Mouse (Mus musculus): ENCODE measurements at regions not wholly inside any gene's neighbourhood (a gene's known extent, or its start where the extent isn't known, plus 50 kb on each side); places are given as distances from the start of the nearest gene placed in this dataset.
A peak's percentile ranks its signal among the peaks of the same experiment; 100 is the strongest.
"Not testable (repeated sequence)": the region's sequence is repeated elsewhere in the genome, so short reads cannot be mapped to it uniquely, and the experiment has no call there.

- H3K4me2 ChIP-seq (ENCODE audit: low read depth, low read length); H3K4me1 ChIP-seq (ENCODE audit: control insufficient read depth, insufficient read depth, low read length); H3K27ac ChIP-seq (replicated peaks; ENCODE audit: low read depth, low read length); H3K27me3 ChIP-seq (replicated peaks; ENCODE audit: control insufficient read depth, insufficient read depth, low read length); H3K9me3 ChIP-seq (ENCODE audit: control insufficient read depth, low read length); ATAC-seq (ENCODE audit: low read depth); H3K9ac ChIP-seq (ENCODE audit: low read depth, low read length); H3K4me3 ChIP-seq (ENCODE audit: low read depth, low read length); DNase-seq (ENCODE audit: low spot score); H3K36me3 ChIP-seq (ENCODE audit: control insufficient read depth, insufficient read depth, low read length): not testable (repeated sequence)
- 89% methylated on average over 3 of the region's 3 CpGs for WGBS
Observed at GRCm38 (mm10) chr2:109791921-109792320, 98.7 kb upstream of the Lin7c start.

- DNase-seq (ENCODE audit: low spot score) (no peak), ATAC-seq (ENCODE audit: low read depth) (no peak)
- Histone ChIP-seq H3K27ac (replicated peaks; ENCODE audit: low read depth, low read length) (no peak overlapping the region), H3K4me3 (ENCODE audit: low read depth, low read length) (no peak overlapping the region), H3K36me3 (ENCODE audit: control insufficient read depth, insufficient read depth, low read length) (no peaks in the 10 kb centered on the region), H3K9me3 (ENCODE audit: control insufficient read depth, low read length) (no peaks in the 10 kb centered on the region), H3K4me2 (ENCODE audit: low read depth, low read length) (no peak overlapping the region), H3K27me3 (replicated peaks; ENCODE audit: control insufficient read depth, insufficient read depth, low read length) (no peaks in the 10 kb centered on the region), H3K9ac (ENCODE audit: low read depth, low read length) (no peak overlapping the region), H3K4me1 (ENCODE audit: control insufficient read depth, insufficient read depth, low read length) (no peaks in the 10 kb centered on the region)
- WGBS = 85% methylated on average over 1 of the region's 1 CpGs
Observed at GRCm38 (mm10) chr2:109816993-109817392, 73.7 kb upstream of the Lin7c start.

DNA sequence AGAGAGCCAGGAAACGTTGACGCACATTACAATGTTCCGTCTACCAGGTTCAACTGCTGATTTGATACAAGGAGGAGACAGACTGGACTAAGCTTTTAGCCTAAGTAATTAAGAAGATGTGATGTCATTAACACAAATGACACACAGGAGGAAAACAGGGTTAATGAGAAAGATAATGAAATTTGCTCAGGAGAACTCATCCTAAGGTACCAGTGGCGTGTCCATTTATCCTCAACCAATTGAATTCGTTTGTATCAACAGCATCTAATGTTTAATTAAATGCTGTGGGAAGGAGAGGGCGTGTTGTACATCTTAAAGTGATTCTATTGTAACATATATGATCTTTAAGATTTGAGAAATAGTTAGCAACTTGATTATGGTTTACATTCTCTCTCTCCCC lies 70.3 kb upstream of the Lin7c start:
- Histone ChIP-seq H3K27ac (replicated peaks; ENCODE audit: low read depth, low read length) (no peak overlapping the region), H3K36me3 (ENCODE audit: control insufficient read depth, insufficient read depth, low read length) (no peaks in the 10 kb centered on the region), H3K9me3 (ENCODE audit: control insufficient read depth, low read length) (no peaks in the 10 kb centered on the region), H3K4me3 (ENCODE audit: low read depth, low read length) (no peak overlapping the region), H3K9ac (ENCODE audit: low read depth, low read length) (no peak overlapping the region), H3K4me1 (ENCODE audit: control insufficient read depth, insufficient read depth, low read length) (no peaks in the 10 kb centered on the region), H3K4me2 (ENCODE audit: low read depth, low read length) (no peak overlapping the region), H3K27me3 (replicated peaks; ENCODE audit: control insufficient read depth, insufficient read depth, low read length) (no peaks in the 10 kb centered on the region)
- no peak for DNase-seq (ENCODE audit: low spot score)
- ATAC-seq (ENCODE audit: low read depth) = no peak
- 83% methylated on average over 6 of the region's 6 CpGs for WGBS

DNA sequence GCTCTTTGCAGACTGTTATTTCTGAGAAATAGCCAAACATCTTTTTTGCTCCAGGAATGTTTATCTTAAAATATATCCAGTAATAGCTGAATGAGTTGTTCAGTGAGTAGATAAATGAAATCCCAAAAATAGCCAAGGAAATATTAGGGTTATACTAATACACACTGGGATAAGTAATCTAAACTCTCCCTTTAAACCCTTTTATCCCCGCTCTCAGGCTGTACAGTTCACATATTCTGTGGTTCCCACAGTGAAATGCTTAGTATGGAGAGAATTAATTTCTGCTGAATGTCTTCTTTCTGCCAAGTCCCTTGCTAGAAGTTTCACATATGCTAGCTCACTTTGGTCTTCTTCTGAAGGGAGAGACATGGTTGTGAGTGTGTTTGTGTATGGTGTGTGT lies 69.8 kb upstream of the Lin7c start:
- 32% methylated on average over 1 of the region's 1 CpGs for WGBS
- H3K4me1 ChIP-seq (ENCODE audit: control insufficient read depth, insufficient read depth, low read length) = no peaks in the 10 kb centered on the region
- ATAC-seq (ENCODE audit: low read depth) = no peak
- no peaks in the 10 kb centered on the region for H3K27me3 ChIP-seq (replicated peaks; ENCODE audit: control insufficient read depth, insufficient read depth, low read length)
- H3K4me2 ChIP-seq (ENCODE audit: low read depth, low read length) = no peak overlapping the region
- H3K4me3 ChIP-seq (ENCODE audit: low read depth, low read length) = no peak overlapping the region
- H3K36me3 ChIP-seq (ENCODE audit: control insufficient read depth, insufficient read depth, low read length) = no peaks in the 10 kb centered on the region
- H3K9ac ChIP-seq (ENCODE audit: low read depth, low read length) = no peak overlapping the region
- DNase-seq (ENCODE audit: low spot score) = peak; percentile 35
- H3K9me3 ChIP-seq (ENCODE audit: control insufficient read depth, low read length) = no peaks in the 10 kb centered on the region
- no peak overlapping the region for H3K27ac ChIP-seq (replicated peaks; ENCODE audit: low read depth, low read length)

GRCm38 (mm10) chr2:109822993-109823830 lies 67.4 kb upstream of the Lin7c start:
- ATAC-seq (ENCODE audit: low read depth) (peak; percentile 44), DNase-seq (ENCODE audit: low spot score) (peak; percentile 54)
- no peaks in the 10 kb centered on the region for H3K27me3 ChIP-seq (replicated peaks; ENCODE audit: control insufficient read depth, insufficient read depth, low read length)
- no peaks in the 10 kb centered on the region for H3K4me1 ChIP-seq (ENCODE audit: control insufficient read depth, insufficient read depth, low read length)
- no peaks in the 10 kb centered on the region for H3K9me3 ChIP-seq (ENCODE audit: control insufficient read depth, low read length)
- H3K9ac ChIP-seq (ENCODE audit: low read depth, low read length) = no peak overlapping the region
- H3K36me3 ChIP-seq (ENCODE audit: control insufficient read depth, insufficient read depth, low read length) = no peaks in the 10 kb centered on the region
- WGBS = 48% methylated on average over 4 of the region's 4 CpGs
- no peak overlapping the region for H3K27ac ChIP-seq (replicated peaks; ENCODE audit: low read depth, low read length)
- H3K4me3 ChIP-seq (ENCODE audit: low read depth, low read length) = no peak overlapping the region
- H3K4me2 ChIP-seq (ENCODE audit: low read depth, low read length) = no peak overlapping the region

- Histone ChIP-seq H3K27me3 (replicated peaks; ENCODE audit: control insufficient read depth, insufficient read depth, low read length) (no peaks in the 10 kb centered on the region), H3K36me3 (ENCODE audit: control insufficient read depth, insufficient read depth, low read length) (no peaks in the 10 kb centered on the region), H3K4me1 (ENCODE audit: control insufficient read depth, insufficient read depth, low read length) (no peaks in the 10 kb centered on the region), H3K4me2 (ENCODE audit: low read depth, low read length) (no peak overlapping the region), H3K9ac (ENCODE audit: low read depth, low read length) (no peak overlapping the region), H3K4me3 (ENCODE audit: low read depth, low read length) (no peak overlapping the region), H3K27ac (replicated peaks; ENCODE audit: low read depth, low read length) (no peak overlapping the region), H3K9me3 (ENCODE audit: control insufficient read depth, low read length) (no peaks in the 10 kb centered on the region)
- WGBS = 46% methylated on average over 2 of the region's 2 CpGs
- ATAC-seq (ENCODE audit: low read depth) (no peak), DNase-seq (ENCODE audit: low spot score) (no peak)
Observed at GRCm38 (mm10) chr2:109840258-109840657, 50.4 kb upstream of the Lin7c start.

Measured in embryonic facial prominence, embryonic 14.5 days (tissue).